Mouse (Mus musculus) kidney, embryonic 14.5 days (tissue): ENCODE data around the gene Pdrg1. TPM values are rescaled to one million over a fixed set of nuclear protein-coding genes. Genes with fewer than 3 reads are reported as not detected.

Source experiments
- ATAC-seq: fragments of 200-750 bp; cut with Nextera tagmentation; 2 replicates; pipeline ENCODE4 v1.8.0; 2017; ENCODE audit warnings: moderate number of reproducible peaks, mild to moderate bottlenecking, moderate TSS enrichment, moderate library complexity; ENCODE audit not compliant: low FRiP score, low TSS enrichment
- H3K27ac ChIP-seq: fragments of 300-500 bp; sonication (generic); 2 replicates; pipeline ENCODE4 v1.5.1; 2014; ENCODE audit warnings: low read depth, mild to moderate bottlenecking, low read length, moderate library complexity, mixed read lengths
- H3K27me3 ChIP-seq: fragments of 300-500 bp; sonication (generic); 2 replicates; pipeline ENCODE4 v1.6.1; 2014; ENCODE audit warnings: mild to moderate bottlenecking, low read length; ENCODE audit not compliant: control insufficient read depth, insufficient read depth
- H3K36me3 ChIP-seq: fragments of 300-500 bp; sonication (generic); 2 replicates; pipeline ENCODE4 v1.6.1; 2014; ENCODE audit warnings: low read length, mixed read lengths; ENCODE audit not compliant: control insufficient read depth, insufficient read depth
- H3K4me1 ChIP-seq: fragments of 300-500 bp; sonication (generic); 2 replicates; pipeline ENCODE4 v1.6.1; 2014; ENCODE audit warnings: low read length, mixed read lengths; ENCODE audit not compliant: control insufficient read depth, insufficient read depth
- H3K4me2 ChIP-seq: fragments of 300-500 bp; sonication (generic); replicated peaks from 2 replicates; pipeline ENCODE4 v1.6.1; 2014; ENCODE audit warnings: low read depth, mild to moderate bottlenecking, low read length
- H3K4me3 ChIP-seq: fragments of 300-500 bp; sonication (generic); 2 replicates; pipeline ENCODE4 v1.5.1; 2014; ENCODE audit warnings: mild to moderate bottlenecking, low read length
- H3K9ac ChIP-seq: fragments of 300-500 bp; sonication (generic); 2 replicates; pipeline ENCODE4 v1.6.1; 2014; ENCODE audit warnings: low read depth, mild to moderate bottlenecking, low read length, moderate library complexity
- H3K9me3 ChIP-seq: fragments of 300-500 bp; sonication (generic); 2 replicates; pipeline ENCODE4 v1.6.1; 2016; ENCODE audit warnings: low read length; ENCODE audit not compliant: control insufficient read depth
- WGBS: fragments of 180-500 bp; shearing (Covaris S2); extraction: QIAGEN DNeasy Blood & Tissue Kit; methylation state at CpG from one replicate; pipeline ENCODE4 v1.1.7; 2014; 5-methylcytosine and 5-hydroxymethylcytosine counted together
- polyA plus RNA-seq: library from polyadenylated mRNA; unstranded; fragments of >200 nt; fragmentation: Nextera tagmentation; extraction: Ambion mirVana; gene quantifications from 2 replicates; pipeline ENCODE4 v1.2.1, GENCODE M21; 2014

Gene Pdrg1
- polyA plus RNA-seq, 1 experiment from 2014 or later: 58.2 TPM

GRCm38 (mm10) chr2:152997046-152997445 is 18.2 kb downstream of the Pdrg1 start:
- no peak for ATAC-seq
- no peaks in the 10 kb centered on the region for H3K4me1 ChIP-seq
- H3K27ac ChIP-seq: no peak overlapping the region
- no peak overlapping the region for H3K9ac ChIP-seq
- no peaks in the 10 kb centered on the region for H3K36me3 ChIP-seq
- H3K9me3 ChIP-seq: no peaks in the 10 kb centered on the region
- H3K4me2 ChIP-seq: no peak overlapping the region
- H3K4me3 ChIP-seq: no peak overlapping the region
- 45% methylated on average over 4 of the region's 4 CpGs for WGBS
- H3K27me3 ChIP-seq: no peaks in the 10 kb centered on the region

DNA sequence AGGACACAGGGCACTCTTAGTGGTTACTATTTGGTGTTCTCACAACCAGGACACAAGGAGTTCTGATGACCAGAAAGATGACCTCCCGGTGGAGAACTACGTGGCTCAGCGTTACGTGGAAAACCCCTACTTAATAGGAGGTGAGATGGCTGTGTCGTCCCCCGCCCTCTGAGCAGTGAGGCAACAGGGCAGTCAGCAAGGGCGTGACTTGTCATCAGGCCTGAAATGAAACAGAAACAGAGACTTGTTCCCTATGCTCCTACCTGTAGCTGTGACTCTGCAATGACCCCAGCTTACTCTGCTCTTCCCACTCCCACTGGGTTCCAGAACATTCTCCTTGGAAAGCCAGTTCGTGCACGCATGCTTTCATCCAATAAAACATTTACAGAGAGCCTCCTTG is 23.7 kb downstream of the Pdrg1 start:
- WGBS: 82% methylated on average over 9 of the region's 9 CpGs
- Histone ChIP-seq H3K4me2 (no peak overlapping the region), H3K27me3 (no peaks in the 10 kb centered on the region), H3K9ac (no peak overlapping the region), H3K4me1 (no peaks in the 10 kb centered on the region), H3K4me3 (no peak overlapping the region), H3K27ac (no peak overlapping the region), H3K9me3 (no peaks in the 10 kb centered on the region), H3K36me3 (no peaks in the 10 kb centered on the region)
- ATAC-seq: no peak

GRCm38 (mm10) chr2:152985582-152985981 is 29.6 kb downstream of the Pdrg1 start:
- Histone ChIP-seq H3K9me3 (no peaks in the 10 kb centered on the region), H3K9ac (no peak overlapping the region), H3K4me1 (no peaks in the 10 kb centered on the region), H3K4me3 (no peak overlapping the region), H3K27ac (no peak overlapping the region), H3K36me3 (no peaks in the 10 kb centered on the region), H3K4me2 (no peak overlapping the region), H3K27me3 (no peaks in the 10 kb centered on the region)
- ATAC-seq: no peak
- WGBS: 17% methylated on average over 1 of the region's 1 CpGs

DNA sequence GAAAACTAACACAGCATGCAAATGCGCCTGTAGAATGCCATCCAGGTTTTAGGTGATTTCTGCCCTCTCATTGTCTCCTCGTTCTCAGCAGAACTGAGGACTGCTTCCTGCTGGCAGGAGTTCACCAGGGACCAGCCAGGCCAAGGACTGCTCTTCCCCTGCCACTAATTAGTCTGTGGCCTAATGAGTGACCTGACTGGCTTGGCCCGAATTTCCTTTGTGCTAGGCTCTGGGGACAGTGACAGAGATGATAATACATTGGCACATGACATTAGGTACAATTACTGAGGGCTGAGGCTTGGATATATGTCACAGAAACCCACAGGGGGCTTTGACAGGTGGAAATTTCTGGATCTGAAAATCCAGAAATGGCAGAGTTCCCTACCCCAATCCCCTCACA is 38.2 kb downstream of the Pdrg1 start:
- Histone ChIP-seq H3K4me3 (no peak overlapping the region), H3K27me3 (no peaks in the 10 kb centered on the region), H3K4me1 (no peaks in the 10 kb centered on the region), H3K9ac (no peak overlapping the region), H3K4me2 (no peak overlapping the region), H3K27ac (no peak overlapping the region), H3K36me3 (no peaks in the 10 kb centered on the region), H3K9me3 (no peaks in the 10 kb centered on the region)
- 71% methylated on average over 3 of the region's 3 CpGs for WGBS
- ATAC-seq: no peak

- 70% methylated on average over 4 of the region's 4 CpGs for WGBS
- no peak overlapping the region for H3K27ac ChIP-seq
Measured at GRCm38 (mm10) chr2:152965555-152965954, 49.7 kb downstream of the Pdrg1 start.

DNA sequence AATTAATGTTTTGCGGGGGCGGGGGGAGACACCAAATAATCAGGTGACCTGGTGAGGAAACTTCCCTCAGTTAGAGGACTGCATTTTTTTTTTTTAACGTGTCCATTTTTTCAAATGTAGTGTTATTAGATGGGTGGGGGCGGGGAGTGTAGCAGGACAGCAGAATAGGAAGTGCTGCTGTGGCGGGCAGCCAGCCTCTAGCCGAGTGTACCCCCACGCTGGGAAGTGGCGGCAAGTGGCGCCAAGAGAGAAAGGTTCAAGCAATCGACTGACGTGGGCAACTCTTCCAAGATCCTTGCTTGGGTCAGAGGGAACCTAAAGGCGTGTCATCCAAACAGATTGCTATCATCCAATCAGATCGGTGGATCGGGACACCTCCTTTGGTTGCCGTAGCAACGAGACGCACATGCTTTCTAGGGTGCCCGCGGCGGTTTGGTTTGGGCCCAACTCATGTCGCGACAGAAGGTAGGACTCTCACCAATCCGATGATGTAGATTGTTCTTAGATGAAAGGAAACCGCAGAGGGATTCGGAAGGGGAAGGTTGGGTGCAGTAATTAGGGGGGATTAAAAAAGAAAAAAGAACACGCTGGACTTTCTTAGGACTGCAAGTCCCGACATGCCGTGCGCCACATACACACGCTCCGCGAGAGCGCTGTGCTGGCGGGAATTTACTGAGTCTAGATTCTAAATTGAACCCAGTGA is 53.0 kb downstream of the Pdrg1 start, which contains the start of gene Ttll9:
Ttll9 (plus strand) TSS at position 395 of the 703 bp plus-strand sequence.
- Histone ChIP-seq H3K27me3 (no peaks in the 10 kb centered on the region), H3K36me3 (no peaks in the 10 kb centered on the region), H3K4me2 (peak within 1 kb of the TSS; percentile 56), H3K27ac (no peak within 1 kb of the TSS), H3K4me1 (peaks cover 3% of the 10 kb centered on the region; the same call in 1 of the 2 replicates), H3K4me3 (peak within 1 kb of the TSS; percentile 34), H3K9ac (peak within 1 kb of the TSS; percentile 38), H3K9me3 (no peaks in the 10 kb centered on the region)
- ATAC-seq: peak; percentile 93
- 2% methylated on average over 34 of the region's 34 CpGs for WGBS

More at GRCm38 (mm10) chr2:152965555-152965954, 49.7 kb downstream of the Pdrg1 start:
- H3K4me2 ChIP-seq: no peak overlapping the region
- no peaks in the 10 kb centered on the region for H3K9me3 ChIP-seq
- no peaks in the 10 kb centered on the region for H3K27me3 ChIP-seq
- ATAC-seq: no peak
- no peak overlapping the region for H3K4me3 ChIP-seq
- peaks cover 3% of the 10 kb centered on the region; the same call in 1 of the 2 replicates for H3K4me1 ChIP-seq
- no peaks in the 10 kb centered on the region for H3K36me3 ChIP-seq
- no peak overlapping the region for H3K9ac ChIP-seq

Other genes with a start within 250 kb of the Pdrg1 start
- gene Bcl2l1, start 183.7 kb downstream of the Pdrg1 start, polyA plus RNA-seq: 66.9 and 96.1 TPM in 2 replicates
- 107 and 124 TPM in 2 replicates for gene Tpx2, start 167.5 kb downstream of the Pdrg1 start, polyA plus RNA-seq
- gene Mylk2, start 104.1 kb downstream of the Pdrg1 start, polyA plus RNA-seq: 0.13 TPM in 1 of 2 replicates, not detected in the other
- 4.4 and 4.8 TPM in 2 replicates for gene Foxs1, start 82.2 kb downstream of the Pdrg1 start, polyA plus RNA-seq
- gene Dusp15, start 63.7 kb downstream of the Pdrg1 start, polyA plus RNA-seq: 2.3 and 2.5 TPM in 2 replicates
- gene Ttll9, start 52.9 kb downstream of the Pdrg1 start, polyA plus RNA-seq: 1.1 and 1.2 TPM in 2 replicates
- gene Xkr7, start 16.4 kb upstream of the Pdrg1 start, polyA plus RNA-seq: not detected in 2 replicates
- 4.2 and 4.4 TPM in 2 replicates for gene Ccm2l, start 50.5 kb upstream of the Pdrg1 start, polyA plus RNA-seq
- gene Hck, start 93.0 kb upstream of the Pdrg1 start, polyA plus RNA-seq: 3.9 and 4.8 TPM in 2 replicates
- 71.1 and 99.4 TPM in 2 replicates for gene Tm9sf4, start 145.9 kb upstream of the Pdrg1 start, polyA plus RNA-seq
- 5.4 and 9.6 TPM in 2 replicates for gene Tspyl3, start 210.0 kb upstream of the Pdrg1 start, polyA plus RNA-seq
- 17.6 and 26.2 TPM in 2 replicates for gene Plagl2, start 226.0 kb upstream of the Pdrg1 start, polyA plus RNA-seq
- gene Pofut1, start 226.1 kb upstream of the Pdrg1 start, polyA plus RNA-seq: 9.0 and 10.5 TPM in 2 replicates